Mouse (Mus musculus) layer of hippocampus, adult 2 months (tissue): Measurements from ENCODE around the gene Apeh. TPM values are rescaled to one million over a fixed set of nuclear protein-coding genes. Genes with fewer than 3 reads are reported as not detected.

Experiments used
- DNase-seq, 2 experiments: peaks; one replicate each; pipeline ENCODE4 v3.0.0; 2022; ENCODE audit warnings: low spot score in 2 of 2
- H3K27ac ChIP-seq: fragments of 200-600 bp; 2 replicates; pipeline ENCODE4 v1.8.1; 2022
- H3K4me3 ChIP-seq: fragments of 200-600 bp; 2 replicates; pipeline ENCODE4 v1.8.1; 2022; ENCODE audit warnings: mild to moderate bottlenecking
- CTCF ChIP-seq: fragments of 200-600 bp; conservative IDR thresholded peaks from 2 replicates; pipeline ENCODE4 v1.8.1; 2022; ENCODE audit warnings: antibody characterized with exemption, mild to moderate bottlenecking, moderate library complexity
- total RNA-seq, 2 experiments: library from RNA; stranded (reverse); gene quantifications; 2 replicates each; pipeline ENCODE4 v1.2.3; 2021

The Apeh gene
- total RNA-seq, 2 experiments from 2014 or later: 35.3 to 37.0 TPM

DNA sequence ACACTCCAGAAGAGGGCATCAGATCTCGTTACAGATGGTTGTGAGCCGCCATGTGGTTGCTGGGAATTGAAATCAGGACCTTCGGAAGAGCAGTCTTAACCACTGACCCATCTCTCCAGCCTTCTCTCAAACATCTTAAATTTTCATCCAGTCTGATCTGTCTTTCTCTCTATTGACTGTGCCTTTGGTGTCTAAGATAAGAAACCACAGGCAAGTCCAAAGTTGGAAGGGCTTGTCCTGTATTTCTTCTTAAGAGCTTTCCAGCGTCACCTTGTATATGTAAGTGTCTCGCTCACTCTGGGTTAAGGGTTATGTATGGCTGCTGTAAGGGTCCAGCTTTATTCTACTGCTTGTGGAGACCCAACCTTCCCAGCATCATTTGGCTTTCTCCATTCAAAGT, 37.1 kb upstream of the Apeh start:
- peak; percentile 30; the same call in 1 of the 2 replicates for TF ChIP-seq CTCF
- no peak overlapping the region for H3K27ac ChIP-seq
- H3K4me3 ChIP-seq: no peak overlapping the region
- DNase-seq: no peak

DNA sequence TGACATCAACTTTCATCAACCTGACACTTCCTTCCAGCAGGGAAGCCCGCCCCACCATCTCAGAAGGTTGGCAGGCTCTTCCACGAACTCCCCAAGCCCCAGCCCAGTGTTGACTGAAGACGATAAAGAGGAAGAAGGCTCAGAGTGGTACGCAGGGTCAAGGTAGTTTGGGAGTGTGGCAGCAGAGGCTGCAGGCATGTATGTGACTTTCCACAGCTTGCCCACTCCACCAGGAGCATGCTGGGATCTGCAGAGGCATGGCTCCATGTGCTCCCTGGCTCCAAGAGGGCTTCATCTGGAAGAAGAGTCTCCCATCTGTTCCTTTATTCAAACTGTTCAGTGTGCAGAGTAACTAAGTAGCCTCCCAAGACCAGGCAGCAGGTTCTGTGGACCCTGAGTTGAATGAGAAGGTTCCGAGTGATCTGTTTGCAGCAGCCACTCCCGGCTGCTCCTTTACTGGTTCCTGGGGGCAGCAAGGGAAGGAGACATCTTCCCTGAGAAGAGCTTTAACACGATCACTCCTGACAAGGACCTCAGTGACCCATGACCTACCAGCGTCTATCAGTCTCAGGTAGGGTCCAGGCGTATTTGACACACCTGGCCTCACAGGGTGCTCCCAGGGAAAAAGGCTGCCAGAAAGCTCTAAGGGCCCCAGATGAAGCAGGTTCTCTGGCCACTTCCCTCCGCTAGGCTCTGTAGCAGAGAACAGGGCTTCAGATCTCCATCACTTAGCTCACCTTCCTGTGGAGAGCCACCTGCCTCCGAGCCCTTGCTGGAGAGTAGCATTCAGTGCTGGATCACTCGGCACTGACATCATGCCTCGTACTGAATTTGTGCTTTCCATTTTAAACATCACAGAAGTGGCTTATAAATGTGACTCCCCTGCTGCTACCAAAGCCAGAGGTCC, 34.9 kb upstream of the Apeh start:
- Histone ChIP-seq H3K4me3 (no peak overlapping the region), H3K27ac (peak overlapping the region; percentile 79)
- no peak for TF ChIP-seq CTCF
- DNase-seq: no peak

DNA sequence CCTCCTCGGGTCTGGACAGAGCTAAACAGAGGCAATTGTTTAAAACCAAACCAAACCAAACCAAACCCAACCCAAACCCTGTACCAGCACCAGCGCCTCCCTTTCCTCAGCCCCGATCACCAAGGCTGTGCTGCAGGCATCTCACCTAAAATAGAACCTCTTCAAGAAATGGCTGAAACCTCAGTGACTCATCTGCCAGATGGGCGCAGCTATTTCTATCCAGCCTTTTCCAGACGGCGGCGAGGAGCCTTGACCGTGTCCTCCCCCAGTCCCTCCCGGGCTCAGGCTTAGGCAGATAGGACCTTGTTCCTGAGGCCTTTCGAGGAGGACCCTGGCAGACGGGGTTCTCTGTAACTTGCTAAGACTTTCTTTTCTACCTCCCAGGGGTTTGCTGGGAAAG, 33.8 kb upstream of the Apeh start:
- Histone ChIP-seq H3K4me3 (no peak overlapping the region), H3K27ac (peak overlapping the region; percentile 79)
- DNase-seq: peak in 1 of 2 experiments; percentile 44
- TF ChIP-seq CTCF: no peak

DNA sequence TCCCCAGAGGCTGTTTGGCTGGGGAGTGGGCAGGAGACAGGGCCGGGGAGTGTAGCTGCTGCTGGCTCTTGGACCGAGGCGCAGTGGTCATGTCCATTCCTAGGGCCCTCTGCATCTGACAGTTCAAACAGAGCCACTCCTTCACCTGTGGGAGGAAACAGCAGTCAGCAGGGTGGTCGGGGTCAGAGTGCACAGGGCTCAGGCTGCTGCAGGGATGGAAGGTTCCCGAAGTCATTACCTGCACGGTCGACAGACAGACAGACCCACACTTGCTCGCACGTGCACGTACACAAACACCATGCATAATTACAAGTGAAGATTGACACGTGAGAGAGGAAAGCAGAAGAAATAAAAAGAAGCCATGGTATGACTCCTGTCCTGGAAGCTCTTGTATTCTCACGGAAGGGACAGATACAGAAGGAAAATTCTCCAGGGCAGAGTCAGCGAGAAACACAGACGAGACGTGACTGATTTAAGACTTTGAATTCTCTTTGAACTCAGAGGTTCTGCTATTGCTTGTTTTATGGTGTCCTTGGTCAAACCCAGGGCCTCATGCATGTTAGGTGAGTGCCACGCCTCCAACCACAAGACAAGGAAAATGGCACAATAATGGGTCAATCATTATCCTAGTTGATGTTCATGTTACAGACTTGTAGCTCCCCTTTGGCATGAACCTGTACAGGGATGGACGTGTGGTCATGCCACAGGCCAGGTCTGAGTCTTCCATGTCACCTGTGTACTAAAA, 32.2 kb upstream of the Apeh start:
- peak overlapping the region; percentile 79 for H3K27ac ChIP-seq
- no peak overlapping the region for H3K4me3 ChIP-seq
- no peak for DNase-seq
- TF ChIP-seq CTCF: no peak

DNA sequence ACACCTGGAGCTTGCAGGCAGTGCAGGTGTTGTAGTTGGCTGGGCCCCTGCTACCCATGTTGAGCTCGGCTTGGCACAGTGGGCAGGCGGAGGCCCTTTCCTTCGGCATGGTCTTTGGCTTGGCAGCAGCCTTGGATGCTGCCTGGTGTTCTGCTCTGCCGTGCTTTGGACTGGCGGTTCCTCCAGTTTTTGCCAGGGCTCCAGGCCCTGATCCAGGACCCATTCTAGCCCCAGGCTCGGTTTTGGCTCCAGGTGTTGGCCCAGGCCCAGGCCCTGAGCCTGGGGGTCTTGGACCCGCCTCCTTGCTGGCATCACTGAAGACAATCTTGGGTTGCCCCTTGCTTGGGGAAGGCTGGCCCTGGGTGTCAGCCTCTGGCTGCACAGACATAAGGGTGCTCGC, 31.3 kb upstream of the Apeh start:
- no peak for DNase-seq
- no peak for TF ChIP-seq CTCF
- Histone ChIP-seq H3K27ac (peak overlapping the region; percentile 57; the same call in 1 of the 2 replicates), H3K4me3 (no peak overlapping the region)

DNA sequence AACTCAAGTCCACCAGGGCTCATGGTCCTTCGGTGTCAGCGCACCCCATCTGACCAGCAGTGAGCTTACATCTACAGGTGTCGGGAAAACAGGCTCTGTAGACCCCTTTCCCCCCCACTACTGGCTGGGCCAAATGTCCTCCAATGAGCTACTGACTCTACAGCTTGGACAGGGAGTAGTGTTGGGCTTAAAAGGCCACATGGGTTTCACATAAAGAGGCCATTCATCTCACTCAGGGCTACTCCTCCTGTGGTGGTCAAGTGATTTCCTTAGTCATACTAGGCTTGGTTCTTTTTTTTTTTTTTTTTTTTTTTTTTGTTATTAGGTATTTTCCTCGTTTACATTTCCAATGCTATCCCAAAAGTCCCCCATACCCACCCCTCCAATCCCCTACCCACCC, 29.5 kb upstream of the Apeh start:
- DNase-seq: no peak
- Histone ChIP-seq H3K4me3 (no peak overlapping the region), H3K27ac (no peak overlapping the region)
- no peak for TF ChIP-seq CTCF

DNA sequence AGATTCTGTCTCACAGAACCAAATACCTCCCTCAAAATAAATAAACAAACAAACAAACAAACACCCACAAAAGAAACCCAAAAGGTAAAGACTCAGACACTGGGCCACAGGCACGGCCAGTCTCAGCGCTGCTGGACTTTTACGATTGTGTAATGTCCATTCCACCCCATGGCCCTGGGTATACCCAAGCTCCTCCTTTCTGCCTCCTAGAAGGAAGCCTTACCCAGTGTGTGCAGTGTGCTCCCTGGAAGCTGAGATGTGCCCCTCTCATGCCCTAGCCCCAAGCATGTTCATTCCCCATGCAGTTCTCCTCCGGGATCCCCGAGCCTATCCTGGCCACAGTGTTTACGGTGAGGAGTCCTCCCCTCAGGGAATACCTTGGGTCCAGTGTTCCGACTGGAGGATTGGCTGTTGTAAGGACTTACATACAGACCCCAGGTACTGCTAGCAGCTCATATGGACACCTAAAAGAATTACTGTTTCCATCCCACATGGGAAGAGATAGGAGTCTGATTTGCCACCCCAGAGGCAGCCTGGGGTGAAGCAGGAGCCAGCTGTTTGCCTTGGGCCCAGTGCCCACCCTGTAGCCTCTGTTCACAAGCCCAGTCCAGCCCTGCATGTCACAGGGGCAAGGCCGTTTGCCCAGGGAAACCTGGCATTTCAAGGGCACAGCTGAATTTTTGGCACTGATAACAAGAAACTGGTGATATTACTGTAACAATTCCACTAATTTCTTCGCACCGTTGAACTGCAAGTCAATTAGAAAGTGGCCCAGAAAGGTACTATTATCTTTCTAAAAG, 27.0 kb upstream of the Apeh start:
- TF ChIP-seq CTCF: no peak
- DNase-seq: no peak
- no peak overlapping the region for H3K4me3 ChIP-seq
- peak overlapping the region; percentile 28; the same call in 1 of the 2 replicates for H3K27ac ChIP-seq

DNA sequence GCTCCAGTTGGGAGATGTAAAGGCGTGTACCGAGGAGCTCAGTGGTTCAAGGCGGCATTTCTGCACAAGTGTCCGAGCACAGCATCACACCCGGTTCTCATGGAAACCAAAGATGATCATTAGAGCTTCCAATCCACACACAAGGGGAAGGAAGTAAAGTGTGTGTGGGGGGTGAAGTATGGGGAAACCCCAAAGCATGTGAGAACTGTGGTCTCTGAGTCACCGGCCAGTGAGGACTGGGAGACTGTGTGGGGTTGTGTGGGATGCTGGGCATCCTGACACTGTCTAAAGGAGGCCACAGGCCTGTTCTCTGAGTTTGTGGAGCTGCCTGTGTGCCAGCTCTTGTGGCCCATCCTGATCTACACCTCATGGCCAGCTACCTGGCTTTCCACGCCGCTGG, 26.3 kb upstream of the Apeh start:
- TF ChIP-seq CTCF: no peak
- H3K27ac ChIP-seq: peak overlapping the region; percentile 39; the same call in 1 of the 2 replicates
- DNase-seq: no peak
- H3K4me3 ChIP-seq: no peak overlapping the region

DNA sequence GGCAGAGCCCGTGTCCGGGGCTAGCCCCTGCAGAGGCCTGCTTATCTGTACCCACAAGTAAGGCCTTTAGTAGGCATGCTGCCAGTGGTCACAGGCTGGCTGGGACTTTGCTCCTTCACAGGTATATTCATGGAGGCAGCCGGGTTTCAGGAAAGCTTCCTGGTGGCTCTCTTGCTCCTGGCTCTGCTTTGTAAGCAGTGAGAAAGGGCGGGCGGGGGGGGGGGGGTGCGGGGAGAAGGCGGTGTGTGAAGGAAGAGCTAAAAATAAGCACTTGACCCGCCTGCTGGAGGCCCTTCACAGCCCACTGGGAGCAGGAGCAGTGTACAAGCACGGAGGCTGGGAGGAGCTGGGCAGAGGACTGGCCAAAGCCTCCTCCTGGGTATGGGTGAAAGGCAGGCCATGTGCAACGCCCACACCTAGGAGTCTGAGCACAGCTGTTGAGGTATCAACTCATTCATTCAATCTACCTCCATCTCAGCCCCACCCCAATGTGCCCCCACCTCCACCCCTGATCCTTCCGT, 25.5 kb upstream of the Apeh start:
- no peak for DNase-seq
- Histone ChIP-seq H3K27ac (peak overlapping the region; percentile 39; the same call in 1 of the 2 replicates), H3K4me3 (no peak overlapping the region)
- no peak for TF ChIP-seq CTCF

DNA sequence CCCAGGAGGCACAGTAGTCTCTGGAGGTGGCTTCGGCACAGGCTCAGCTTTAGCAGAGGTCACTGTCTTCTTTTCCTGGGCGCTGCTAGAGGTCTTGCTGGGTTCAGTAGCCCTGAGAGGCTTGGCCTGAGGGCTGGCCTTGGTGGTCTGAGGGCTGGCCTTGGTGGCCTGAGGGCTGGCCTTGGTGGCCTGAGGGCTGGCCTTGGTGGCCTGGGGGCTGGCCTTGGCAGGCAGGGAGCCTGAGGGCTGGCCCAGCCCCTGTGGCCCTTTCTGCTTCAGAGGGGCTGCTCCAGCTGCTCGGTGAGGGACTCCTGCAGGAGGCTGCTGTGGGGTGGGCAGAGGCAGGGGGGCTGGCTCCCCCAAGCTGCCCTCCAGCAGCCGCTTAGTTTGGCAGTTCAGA, 22.7 kb upstream of the Apeh start:
- TF ChIP-seq CTCF: no peak
- no peak for DNase-seq
- Histone ChIP-seq H3K4me3 (no peak overlapping the region), H3K27ac (no peak overlapping the region)

DNA sequence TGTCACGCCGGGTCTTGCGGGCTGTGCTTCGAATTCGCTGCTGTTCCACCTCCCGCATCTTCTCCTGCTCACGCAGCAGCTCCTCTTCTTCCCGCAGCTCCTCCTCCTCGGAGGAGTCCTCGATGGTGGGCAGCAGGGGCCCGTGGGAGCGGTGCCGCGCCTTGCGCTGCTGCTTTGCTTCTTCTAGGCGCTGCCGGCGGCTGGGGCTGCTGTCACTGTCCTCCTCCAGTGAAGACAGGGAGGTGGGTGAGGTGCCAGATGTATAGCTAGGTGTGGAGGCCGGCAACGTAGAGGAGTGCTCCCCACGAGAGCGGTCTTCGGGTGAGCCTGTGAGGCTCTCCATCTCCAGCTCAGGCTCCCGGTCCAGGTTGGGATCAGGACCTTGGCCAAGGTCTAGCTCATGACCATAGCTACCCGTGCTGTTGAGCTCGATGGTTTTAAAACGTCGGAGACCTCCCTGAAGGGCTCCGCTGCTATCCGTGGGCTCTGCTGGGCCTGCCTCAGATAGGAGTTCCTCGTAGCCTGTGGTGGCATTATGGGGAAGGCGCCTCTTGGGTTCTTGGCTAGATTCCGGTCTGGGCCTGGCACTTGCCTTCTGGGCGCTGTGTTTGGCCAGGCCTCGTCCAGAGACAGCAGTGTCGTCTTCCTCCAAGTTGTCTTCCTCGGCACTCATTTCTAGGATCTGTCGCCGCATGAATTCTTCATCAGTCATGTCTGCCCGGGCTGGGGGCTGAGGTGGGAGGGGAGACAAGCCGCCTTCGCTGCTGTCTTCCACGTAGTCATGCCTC, 21.1 kb upstream of the Apeh start:
- H3K4me3 ChIP-seq: no peak overlapping the region
- TF ChIP-seq CTCF: no peak
- no peak for DNase-seq
- H3K27ac ChIP-seq: peak overlapping the region; percentile 53; the same call in 1 of the 2 replicates
